8 mouse cellular contexts compared by ENCODE assay signal in the genomic region with DNA sequence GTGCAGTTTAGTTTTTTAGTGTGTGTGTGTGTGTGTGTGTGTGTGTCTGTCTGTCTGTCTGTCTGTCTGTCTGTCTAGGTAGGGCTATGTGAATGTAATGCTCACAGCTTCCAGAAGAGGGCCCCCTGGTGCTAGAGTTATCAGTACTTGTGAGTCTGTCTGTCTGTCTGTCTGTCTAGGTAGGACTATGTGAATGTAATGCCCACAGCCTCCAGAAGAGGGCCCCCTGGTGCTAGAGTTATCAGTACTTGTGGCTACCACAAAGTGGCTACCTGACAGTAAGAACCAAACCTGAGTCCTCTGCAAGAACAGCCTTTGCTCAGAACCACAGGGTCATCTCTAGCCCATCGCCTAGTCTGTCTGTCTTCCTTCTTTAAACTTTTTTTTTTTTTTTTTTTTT. TPM values are rescaled to one million over a fixed set of nuclear protein-coding genes. Genes with fewer than 3 reads are reported as not detected.
DNase-seq lines count a peak whose midpoint lies in the region; ATAC-seq and TF ChIP-seq lines count a peak whose summit lies in the region.

No protein-coding gene starts in this region.

- TF ChIP-seq POLR2A in liver, adult 2 months (IDR thresholded peaks at IDR 0.05; ENCODE audit: extremely low read depth, insufficient read depth, low read length) = no peak

- no peak overlapping the region for H3K4me2 ChIP-seq in neural tube, embryonic 15.5 days
- H3K4me2 ChIP-seq in embryonic facial prominence, embryonic 11.5 days (ENCODE audit: low read depth, low read length) = no peak overlapping the region

- H3K79me2 ChIP-seq in liver, adult 2 months (ENCODE audit: control insufficient read depth, insufficient read depth, low read length) = no peaks in the 10 kb centered on the region; the same call in 1 of the 2 replicates

- no peak for ATAC-seq in neural tube, embryonic 15.5 days (ENCODE audit: low FRiP score)
- no peak for ATAC-seq in embryonic facial prominence, embryonic 11.5 days (replicated peaks; ENCODE audit: insufficient number of reproducible peaks, low FRiP score, low TSS enrichment, low read depth)
- peak; percentile 56 to 74; a peak in 3 of 4 replicates for ATAC-seq in hematopoietic stem cell, adult 5-6 weeks (replicated peaks in 1 of 2; ENCODE audit: insufficient read depth in 1 of 2, low FRiP score in 2 of 2, low TSS enrichment in 1 of 2, low read depth in 1 of 2, poor library complexity in 2 of 2, severe bottlenecking in 2 of 2)

- peak; percentile 55 for TF ChIP-seq CTCF in liver, adult 2 months (IDR thresholded peaks at IDR 0.05; ENCODE audit: low read depth, low read length)

- H3K9me3 ChIP-seq in neural tube, embryonic 15.5 days (replicated peaks) = no peaks in the 10 kb centered on the region
- no peaks in the 10 kb centered on the region for H3K9me3 ChIP-seq in embryonic facial prominence, embryonic 11.5 days (replicated peaks; ENCODE audit: control insufficient read depth, low read length)

- H3K27ac ChIP-seq in neural tube, embryonic 15.5 days (replicated peaks) = no peak overlapping the region
- H3K27ac ChIP-seq in embryonic facial prominence, embryonic 11.5 days (replicated peaks; ENCODE audit: low read depth, low read length) = no peak overlapping the region
- no peak overlapping the region for H3K27ac ChIP-seq in liver, adult 2 months (replicated peaks; ENCODE audit: insufficient read depth, low read depth, low read length)

- peaks cover 7% of the 10 kb centered on the region; the same call in 1 of the 2 replicates for H3K36me3 ChIP-seq in neural tube, embryonic 15.5 days
- no peaks in the 10 kb centered on the region for H3K36me3 ChIP-seq in embryonic facial prominence, embryonic 11.5 days (replicated peaks; ENCODE audit: control insufficient read depth, insufficient read depth, low read depth, low read length)
- no peaks in the 10 kb centered on the region for H3K36me3 ChIP-seq in liver, adult 2 months (ENCODE audit: control insufficient read depth, insufficient read depth, low read length)

- H3K4me3 ChIP-seq in neural tube, embryonic 15.5 days (replicated peaks) = no peak overlapping the region
- H3K4me3 ChIP-seq in embryonic facial prominence, embryonic 11.5 days (ENCODE audit: low read depth, low read length) = no peak overlapping the region
- H3K4me3 ChIP-seq in liver, adult 2 months (ENCODE audit: insufficient read depth, low read depth, low read length) = no peak overlapping the region

- peak; percentile 74 for DNase-seq in neural tube, embryonic 10.5 days (ENCODE audit: extremely low spot score, low spot score)
- peak; percentile 32 for DNase-seq in adrenal gland, adult 8-10 months
- DNase-seq in embryonic facial prominence, embryonic 11.5 days (ENCODE audit: low spot score) = peak; percentile 62
- peak; percentile 76 for DNase-seq in liver, adult 2 months (ENCODE audit: extremely low read depth, low read depth, low spot score)
- DNase-seq in retina, embryonic 14.5 days (ENCODE audit: low spot score) = peak; percentile 84
- DNase-seq in yolk sac, embryonic 10.5 days (ENCODE audit: low spot score) = peak; percentile 75

- no peaks in the 10 kb centered on the region for H3K27me3 ChIP-seq in neural tube, embryonic 15.5 days (replicated peaks)
- no peaks in the 10 kb centered on the region for H3K27me3 ChIP-seq in embryonic facial prominence, embryonic 11.5 days (ENCODE audit: control insufficient read depth, insufficient read depth, low read length)
- H3K27me3 ChIP-seq in liver, adult 2 months (ENCODE audit: control insufficient read depth, insufficient read depth, low read length) = no peaks in the 10 kb centered on the region

- peaks cover 11% of the 10 kb centered on the region; the same call in 1 of the 2 replicates for H3K4me1 ChIP-seq in neural tube, embryonic 15.5 days
- no peaks in the 10 kb centered on the region for H3K4me1 ChIP-seq in embryonic facial prominence, embryonic 11.5 days (ENCODE audit: control insufficient read depth, insufficient read depth, low read length)
- H3K4me1 ChIP-seq in liver, adult 2 months (ENCODE audit: control insufficient read depth, insufficient read depth, low read length) = no peaks in the 10 kb centered on the region

- H3K9ac ChIP-seq in neural tube, embryonic 15.5 days (replicated peaks) = no peak overlapping the region
- no peak overlapping the region for H3K9ac ChIP-seq in embryonic facial prominence, embryonic 11.5 days (replicated peaks; ENCODE audit: low read length)
- H3K9ac ChIP-seq in liver, adult 2 months (ENCODE audit: low read depth, low read length) = no peak overlapping the region

- WGBS in neural tube, embryonic 15.5 days = 73% methylated on average over 1 of the region's 1 CpGs
- WGBS in embryonic facial prominence, embryonic 11.5 days = 64% methylated on average over 1 of the region's 1 CpGs
- WGBS in liver, adult 2 months = 93% methylated on average over 1 of the region's 1 CpGs

RNA-seq across cellular contexts. Expression of gene Usp49, which starts 16.2 kb away (rescaled TPM):
- polyA plus RNA-seq in neural tube, embryonic 15.5 days (2015; fragmentation: Nextera tagmentation; extraction: Ambion mirVana) = 6.1 and 6.8 TPM in 2 replicates
- 10 to 100 TPM in 1 of 4 experiments, 1 to 10 TPM in 3; 4.1 to 11.1 (median 6.8) TPM for total RNA-seq in adrenal gland, adult 8-10 months (2022)
- polyA plus RNA-seq in embryonic facial prominence, embryonic 11.5 days (2014; fragmentation: Nextera tagmentation; extraction: Ambion mirVana) = 4.3 and 5.2 TPM in 2 replicates
- total RNA-seq in hematopoietic stem cell, adult 5-6 weeks (2017) = 5.4 and 8.3 TPM in 2 replicates
- 1.2 and 2.1 TPM in 2 replicates for total RNA-seq in liver, adult 2 months (2014; rRNA removed)
- polyA plus RNA-seq in liver, adult 2 months (2012; rRNA removed) = 2.2 TPM in 2 replicates

RNA-seq across cellular contexts. Expression of gene Gm20517, which starts 35.3 kb away (rescaled TPM):
- 2.5 and 2.9 TPM in 2 replicates for polyA plus RNA-seq in neural tube, embryonic 15.5 days (2015; fragmentation: Nextera tagmentation; extraction: Ambion mirVana)
- 1 to 10 TPM; 3.5 to 6.0 (median 5.1) TPM for total RNA-seq in adrenal gland, adult 8-10 months (2022)
- 0.98 and 1.9 TPM in 2 replicates for polyA plus RNA-seq in embryonic facial prominence, embryonic 11.5 days (2014; fragmentation: Nextera tagmentation; extraction: Ambion mirVana)
- 3.1 and 7.0 TPM in 2 replicates for total RNA-seq in hematopoietic stem cell, adult 5-6 weeks (2017)
- total RNA-seq in liver, adult 2 months (2014; rRNA removed) = 1.2 and 1.9 TPM in 2 replicates
- 0.14 and 0.31 TPM in 2 replicates for polyA plus RNA-seq in liver, adult 2 months (2012; rRNA removed)

RNA-seq across cellular contexts. Expression of gene Med20, which starts 35.3 kb away (rescaled TPM):
- 36.9 and 39.8 TPM in 2 replicates for polyA plus RNA-seq in neural tube, embryonic 15.5 days (2015; fragmentation: Nextera tagmentation; extraction: Ambion mirVana)
- total RNA-seq in adrenal gland, adult 8-10 months (2022) = 10 to 100 TPM; 42.6 to 53.7 (median 48.3) TPM
- polyA plus RNA-seq in embryonic facial prominence, embryonic 11.5 days (2014; fragmentation: Nextera tagmentation; extraction: Ambion mirVana) = 47.1 and 48.0 TPM in 2 replicates
- 18.0 and 33.5 TPM in 2 replicates for total RNA-seq in hematopoietic stem cell, adult 5-6 weeks (2017)
- total RNA-seq in liver, adult 2 months (2014; rRNA removed) = 14.4 and 15.0 TPM in 2 replicates
- 15.0 and 19.4 TPM in 2 replicates for polyA plus RNA-seq in liver, adult 2 months (2012; rRNA removed)

RNA-seq across cellular contexts. Expression of gene Bysl, which starts 35.4 kb away (rescaled TPM):
- 34.7 and 37.1 TPM in 2 replicates for polyA plus RNA-seq in neural tube, embryonic 15.5 days (2015; fragmentation: Nextera tagmentation; extraction: Ambion mirVana)
- total RNA-seq in adrenal gland, adult 8-10 months (2022) = 10 to 100 TPM; 17.0 to 18.6 (median 17.9) TPM
- polyA plus RNA-seq in embryonic facial prominence, embryonic 11.5 days (2014; fragmentation: Nextera tagmentation; extraction: Ambion mirVana) = 30.4 and 31.4 TPM in 2 replicates
- 6.9 and 12.1 TPM in 2 replicates for total RNA-seq in hematopoietic stem cell, adult 5-6 weeks (2017)
- total RNA-seq in liver, adult 2 months (2014; rRNA removed) = 2.5 and 3.4 TPM in 2 replicates
- polyA plus RNA-seq in liver, adult 2 months (2012; rRNA removed) = 6.7 and 8.1 TPM in 2 replicates

RNA-seq across cellular contexts. Expression of gene Tomm6, which starts 41.5 kb away (rescaled TPM):
- 301 and 304 TPM in 2 replicates for polyA plus RNA-seq in neural tube, embryonic 15.5 days (2015; fragmentation: Nextera tagmentation; extraction: Ambion mirVana)
- 100 to 1,000 TPM; 166 to 270 (median 207) TPM for total RNA-seq in adrenal gland, adult 8-10 months (2022)
- 394 and 398 TPM in 2 replicates for polyA plus RNA-seq in embryonic facial prominence, embryonic 11.5 days (2014; fragmentation: Nextera tagmentation; extraction: Ambion mirVana)
- total RNA-seq in hematopoietic stem cell, adult 5-6 weeks (2017) = 23.4 and 49.8 TPM in 2 replicates
- total RNA-seq in liver, adult 2 months (2014; rRNA removed) = 30.6 and 37.5 TPM in 2 replicates
- polyA plus RNA-seq in liver, adult 2 months (2012; rRNA removed) = 97.6 and 101 TPM in 2 replicates

Comparison
In these comparisons a context has a peak if more than half of its experiments do, and no peak if none do; other contexts are left out.
1. DNase-seq: peak in every context shown above with its lines; median percentile 84 in retina, embryonic 14.5 days; 76 in liver, adult 2 months; 75 in yolk sac, embryonic 10.5 days; 74 in neural tube, embryonic 10.5 days; 62 in embryonic facial prominence, embryonic 11.5 days; 32 in adrenal gland, adult 8-10 months.
2. ATAC-seq: peak in hematopoietic stem cell, adult 5-6 weeks (2 of 2); none in neural tube, embryonic 15.5 days (single experiment) and embryonic facial prominence, embryonic 11.5 days (single experiment).